Mouse (Mus musculus): ENCODE measurements around the gene Utp6.
"Not testable (repeated sequence)": the region's sequence is repeated elsewhere in the genome, so short reads cannot be mapped to it uniquely, and the experiment has no call there.

Gene Utp6

DNA sequence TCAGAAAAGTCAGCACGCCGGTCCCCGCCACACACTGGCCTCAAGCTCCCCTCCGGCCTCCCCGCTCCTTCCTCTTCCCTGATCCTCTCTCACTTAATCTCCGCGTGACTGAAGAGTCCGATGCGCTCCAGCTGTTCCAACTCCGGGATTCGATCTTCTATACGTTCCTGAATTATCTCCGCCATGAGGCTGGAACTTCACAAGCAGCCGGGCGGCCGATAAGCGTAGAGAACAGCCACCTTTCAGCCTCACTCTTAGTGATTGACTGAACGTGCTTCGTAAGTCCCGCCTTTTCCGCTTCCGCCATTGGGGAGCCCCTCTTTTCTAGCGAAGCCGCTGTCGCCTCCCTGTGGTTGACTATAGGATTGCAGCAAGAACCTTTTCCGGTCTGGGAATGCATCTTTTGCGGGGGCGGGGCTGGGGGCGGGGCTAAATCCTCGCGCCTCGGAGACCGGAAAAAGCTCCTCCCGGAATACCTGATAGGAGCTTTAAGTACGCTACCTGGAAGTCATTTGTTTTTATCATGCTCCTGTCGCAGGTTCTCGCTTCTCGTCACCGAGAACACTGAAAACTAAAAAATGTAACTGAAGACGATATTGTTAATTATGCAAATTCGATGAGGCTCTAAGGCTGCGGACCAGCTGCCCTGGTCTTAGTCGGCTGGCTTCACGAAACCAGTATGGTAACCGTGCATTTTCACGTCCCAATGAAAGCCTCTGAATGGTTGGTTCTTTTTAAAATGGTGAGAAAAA, at the start of gene Utp6:
TSS of gene Utp6 (minus strand) at position 266 of the 752 bp plus-strand sequence.
- peak; percentile 99 to 100 for DNase-seq (ENCODE audit: low spot score in 2 of 2)

DNA sequence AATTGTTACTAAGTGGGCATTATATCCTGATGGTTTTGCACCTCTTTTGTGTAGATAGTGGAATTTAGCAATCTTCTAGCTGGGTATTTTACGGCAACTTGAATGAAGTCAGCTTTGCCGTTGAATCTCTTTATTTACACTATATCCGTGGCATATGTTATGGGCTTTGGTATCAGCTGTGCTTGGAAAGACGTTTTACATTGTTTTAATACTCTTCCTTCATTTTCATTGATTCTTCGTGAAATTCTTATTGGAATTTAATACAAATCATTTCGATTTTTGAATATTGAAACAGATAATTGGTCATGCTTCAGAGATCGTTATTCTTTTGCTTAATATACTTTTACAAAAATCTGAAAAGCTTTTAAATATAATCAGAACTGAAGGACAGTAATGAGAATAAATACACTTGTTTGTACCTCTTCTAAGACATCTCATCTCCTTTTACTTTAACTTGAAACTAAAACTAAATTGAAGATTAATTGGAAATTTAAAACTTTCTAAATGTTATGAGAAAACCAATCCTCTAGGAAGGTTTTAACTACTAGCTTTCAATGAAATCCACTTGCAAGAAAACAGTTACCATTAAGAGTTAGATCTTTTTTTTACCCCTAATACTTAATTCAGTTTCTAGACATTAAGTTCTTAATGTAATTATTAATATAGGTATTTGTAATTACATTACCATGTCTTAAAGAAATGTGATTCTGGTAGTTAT, 32.2 kb upstream of the Utp6 start:
- no peak for DNase-seq (ENCODE audit: low spot score in 2 of 2)

DNA sequence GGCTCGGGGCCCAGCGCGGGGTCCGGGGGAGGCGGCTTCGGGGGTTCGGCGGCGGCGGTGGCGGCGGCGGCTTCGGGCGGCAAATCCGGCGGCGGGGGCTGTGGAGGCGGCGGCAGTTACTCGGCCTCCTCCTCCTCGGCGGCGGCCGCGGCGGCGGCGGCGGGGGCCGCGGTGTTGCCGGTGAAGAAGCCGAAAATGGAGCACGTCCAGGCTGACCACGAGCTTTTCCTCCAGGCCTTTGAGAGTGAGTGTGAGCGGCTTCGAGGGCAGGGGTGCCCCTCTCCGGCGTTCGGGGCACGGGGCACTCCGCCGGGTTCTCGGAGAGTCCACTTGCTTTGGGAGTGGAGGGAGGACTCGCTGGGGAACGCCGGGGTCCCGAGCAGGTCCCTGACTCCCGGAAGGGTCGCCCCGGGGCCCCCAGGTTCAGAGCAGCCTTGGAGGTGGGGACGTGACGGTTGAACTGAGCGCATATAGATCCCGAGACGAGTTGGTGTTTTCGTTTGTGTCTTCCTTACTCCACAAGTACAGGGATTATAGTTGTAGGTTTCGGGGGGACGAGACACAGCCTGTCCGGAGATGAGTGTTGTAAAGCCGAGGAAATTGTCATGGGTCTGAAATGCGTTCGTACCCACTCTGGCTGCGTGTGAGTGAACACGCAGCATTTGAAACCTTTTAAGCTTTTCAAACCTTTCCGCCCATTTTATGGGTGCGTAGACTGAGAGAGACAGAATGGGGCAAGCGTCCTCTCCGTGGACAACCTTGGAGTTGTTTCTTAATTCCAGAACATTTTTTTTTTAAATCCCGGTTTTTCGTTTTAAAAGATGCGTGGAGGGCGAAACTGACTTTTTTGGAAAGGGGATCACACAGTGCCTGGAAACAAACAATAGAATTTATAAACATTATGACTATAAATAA, 31.4 kb upstream of the Utp6 start:
- DNase-seq (ENCODE audit: low spot score in 2 of 2): peak in 1 of 2 experiments; percentile 24

DNA sequence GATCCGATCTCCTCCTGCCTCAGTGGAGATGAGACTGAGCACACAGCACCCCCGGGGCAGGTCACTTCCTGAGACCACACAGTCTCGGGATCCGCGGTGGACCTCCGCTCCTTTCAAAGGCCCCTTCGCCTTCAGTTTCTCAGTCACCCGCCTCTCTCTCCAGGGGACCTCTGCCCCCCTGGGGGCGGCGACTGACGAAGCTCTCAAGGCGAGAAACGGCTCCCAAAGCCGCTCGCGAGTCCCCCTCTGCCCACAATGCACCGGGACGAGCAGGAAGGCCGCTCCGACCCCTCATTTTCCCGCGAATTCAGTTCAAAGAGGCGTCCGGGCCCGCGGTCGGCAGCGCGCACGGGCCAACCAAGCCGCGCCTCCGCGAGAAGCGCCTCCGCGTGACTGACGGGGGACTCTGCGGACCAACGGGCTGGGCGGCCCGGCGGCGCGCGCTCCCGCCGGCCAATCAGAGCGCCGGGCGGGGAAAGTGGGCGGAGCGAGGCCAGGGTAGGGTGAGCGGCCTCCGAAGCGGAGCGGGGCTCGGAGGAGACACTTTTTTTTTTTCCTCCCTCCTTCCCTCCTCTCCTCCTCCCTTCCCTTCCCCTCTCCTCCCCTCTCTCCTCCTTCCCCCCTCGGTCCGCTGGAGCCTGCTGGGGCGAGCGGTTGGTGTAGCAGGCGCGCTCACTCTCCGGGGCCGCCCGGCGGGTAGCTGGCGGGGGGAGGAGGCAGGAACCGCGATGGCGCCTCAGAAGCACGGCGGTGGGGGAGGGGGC, 30.6 kb upstream of the Utp6 start, which contains the start of gene Suz12:
TSS of gene Suz12 (plus strand) at position 515 of the 764 bp plus-strand sequence.
- DNase-seq (ENCODE audit: low spot score in 2 of 2): peak; percentile 91 to 93

GRCm38 (mm10) chr11:79992035-79992591, 29.9 kb upstream of the Utp6 start:
- DNase-seq (ENCODE audit: low spot score in 2 of 2): no peak

DNA sequence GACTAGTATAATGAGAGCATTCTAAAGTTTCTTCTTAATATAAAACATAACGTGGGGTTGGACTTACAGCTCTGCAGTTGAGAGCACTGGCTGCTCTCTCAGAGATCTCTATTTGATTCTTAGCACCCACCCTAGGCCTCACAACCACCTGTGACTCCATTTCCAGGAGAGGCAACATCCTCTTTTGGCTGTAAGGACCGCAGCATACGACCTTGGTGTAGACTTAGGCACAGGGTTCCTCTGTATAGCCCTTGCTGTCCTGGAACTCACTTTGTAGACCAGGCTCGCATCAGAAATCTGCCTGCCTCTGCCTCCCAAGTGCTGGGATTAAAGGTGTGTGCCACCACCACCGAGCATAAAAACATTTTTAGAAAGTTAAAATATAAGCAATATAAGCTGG, 29.4 kb upstream of the Utp6 start:
- DNase-seq (ENCODE audit: low spot score in 2 of 2): no peak

DNA sequence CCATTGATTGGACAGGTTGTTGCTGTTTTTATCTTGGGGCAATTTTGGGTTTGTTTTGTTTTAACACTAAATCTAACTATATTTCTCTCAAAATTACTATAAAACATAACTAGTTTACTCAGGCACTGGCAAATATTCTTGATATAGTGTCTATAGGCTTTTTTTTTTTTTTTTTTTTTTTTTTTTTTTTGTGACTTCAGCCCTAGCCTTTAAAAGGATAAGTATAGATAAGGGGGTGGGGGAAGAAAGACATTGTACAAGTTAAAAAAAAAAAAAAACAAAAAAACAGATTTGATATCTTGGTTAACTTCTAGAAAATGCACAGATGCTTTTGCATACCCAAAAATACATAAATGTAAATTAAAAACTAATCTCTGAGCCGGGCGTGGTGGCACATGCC, 27.9 kb upstream of the Utp6 start:
- DNase-seq (ENCODE audit: low spot score in 2 of 2): no peak

DNA sequence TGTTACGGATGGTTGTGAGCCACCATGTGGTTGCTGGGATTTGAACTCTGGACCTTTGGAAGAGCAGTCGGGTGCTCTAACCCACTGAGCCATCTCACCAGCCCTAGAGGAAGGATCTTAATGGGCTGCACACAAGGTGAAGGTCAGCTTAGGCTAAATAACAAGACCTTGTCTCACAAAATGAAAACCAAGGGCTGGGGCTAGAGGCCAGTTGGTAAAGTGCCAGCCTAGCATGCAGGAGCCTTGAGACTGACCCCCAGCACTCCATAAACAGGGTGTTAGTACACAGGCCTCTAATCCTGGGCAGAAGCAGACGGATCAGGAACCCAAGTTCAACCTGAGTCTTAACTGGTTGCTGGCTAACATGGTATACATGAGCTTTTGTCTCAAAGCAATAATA, 25.7 kb upstream of the Utp6 start:
- DNase-seq (ENCODE audit: low spot score in 2 of 2): no peak

DNA sequence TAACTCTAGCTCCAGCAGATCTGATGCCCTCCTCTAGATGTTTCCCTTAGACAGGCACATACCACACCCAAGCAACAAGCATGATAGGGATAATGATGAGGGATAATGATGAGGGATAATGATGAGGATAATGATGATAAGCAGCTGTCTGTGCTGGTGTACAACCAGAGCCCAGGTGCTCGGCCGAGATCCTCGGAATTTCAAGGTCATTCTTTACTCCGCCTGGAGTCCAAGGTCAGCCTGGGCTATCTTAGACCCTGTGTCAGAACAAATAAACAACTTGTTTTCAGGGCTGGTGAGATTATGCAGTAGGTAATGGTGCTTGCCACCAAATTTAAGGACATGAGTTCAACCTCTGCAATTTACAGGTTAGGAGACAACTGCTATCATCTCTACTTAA, 24.7 kb upstream of the Utp6 start:
- DNase-seq (ENCODE audit: low spot score in 2 of 2): no peak

- not testable (repeated sequence) for DNase-seq (ENCODE audit: low spot score in 2 of 2)
These were observed 15.6 kb upstream of the Utp6 start for GRCm38 (mm10) chr11:79977747-79978146.

DNA sequence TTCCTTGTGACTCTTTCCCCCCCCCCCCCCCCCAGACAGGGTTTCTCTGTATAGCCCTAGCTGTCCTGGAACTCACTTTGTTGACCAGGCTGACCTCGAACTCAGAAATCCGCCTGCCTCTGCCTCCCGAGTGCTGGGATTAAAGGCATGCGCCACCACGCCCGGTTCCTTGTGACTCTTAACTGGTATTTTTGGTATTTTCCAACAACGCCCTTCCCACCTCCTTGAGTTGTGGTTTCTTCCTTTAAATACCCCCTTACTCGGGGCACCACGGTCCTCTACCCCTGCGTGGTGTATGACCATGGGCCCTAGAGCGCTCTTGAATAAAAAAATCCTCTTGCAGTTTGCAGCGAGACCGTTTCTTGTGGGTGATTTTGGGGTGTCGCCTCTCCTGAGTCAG, 14.9 kb upstream of the Utp6 start:
- not testable (repeated sequence) for DNase-seq (ENCODE audit: low spot score in 2 of 2)

GRCm38 (mm10) chr11:79976645-79977044, 14.5 kb upstream of the Utp6 start:
- DNase-seq (ENCODE audit: low spot score in 2 of 2): not testable (repeated sequence)

- DNase-seq (ENCODE audit: low spot score in 2 of 2): no peak
These were observed 14.0 kb upstream of the Utp6 start for GRCm38 (mm10) chr11:79976222-79976621.

DNA sequence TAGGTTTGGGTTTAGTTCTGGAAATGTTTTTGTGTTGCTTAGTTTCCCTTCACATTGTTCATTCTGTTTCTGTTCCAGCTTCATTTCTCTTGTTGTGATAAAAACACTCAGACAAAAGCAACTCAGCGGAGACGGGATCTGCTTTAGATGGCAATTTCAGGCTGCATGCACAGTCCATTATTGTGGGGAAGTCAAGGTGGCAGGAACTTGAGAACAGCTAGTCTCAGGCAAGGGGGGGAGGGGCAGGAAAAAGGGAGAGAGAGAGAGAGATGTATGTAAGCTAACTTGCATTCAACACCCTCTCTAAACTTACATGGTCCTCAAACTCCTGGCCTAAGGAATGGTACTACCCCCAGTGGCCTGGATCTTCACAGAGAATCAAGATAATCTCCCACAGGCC, 13.2 kb upstream of the Utp6 start:
- DNase-seq (ENCODE audit: low spot score in 2 of 2): no peak

DNA sequence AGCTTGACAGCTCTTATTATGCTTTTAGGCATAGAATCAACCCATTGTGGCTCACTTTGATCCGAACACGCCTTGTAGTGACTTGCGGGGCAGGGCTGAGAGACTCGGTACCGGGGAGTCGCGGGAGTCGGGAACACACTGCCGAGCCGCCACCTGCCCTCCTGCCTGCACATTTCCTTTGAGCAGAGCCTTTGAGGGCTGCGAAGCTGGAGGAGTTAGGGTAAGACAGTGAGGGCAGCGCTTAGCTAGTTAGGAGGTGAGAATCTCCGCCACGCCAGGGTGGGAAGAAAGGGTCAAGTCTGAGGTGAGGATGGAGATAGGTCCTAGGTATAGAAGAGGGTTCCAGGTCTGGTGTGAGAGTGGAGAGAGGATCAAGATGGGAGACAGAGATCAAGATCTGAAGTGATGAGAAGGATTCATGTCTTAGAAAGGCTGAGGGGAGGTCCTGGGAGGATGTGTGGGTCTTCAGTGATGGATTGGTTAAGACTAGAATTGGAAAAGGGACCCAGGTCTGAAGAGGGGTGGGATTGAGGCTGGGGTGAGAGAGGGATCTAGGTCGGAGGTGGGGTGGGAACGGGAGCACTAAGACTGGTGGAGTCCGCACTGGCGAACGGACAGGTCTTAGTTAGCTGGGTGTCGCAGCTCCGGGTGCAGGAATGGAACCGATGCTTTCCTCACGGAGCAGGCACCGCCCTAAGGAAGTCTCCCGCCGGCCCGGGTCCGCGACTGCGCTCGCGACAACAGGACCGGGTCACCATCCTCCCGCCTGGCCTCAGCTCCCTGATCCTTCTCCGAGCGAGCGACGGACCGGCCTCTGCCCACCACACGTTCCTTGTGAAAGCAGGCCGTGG, 11.7 kb upstream of the Utp6 start:
- peak; percentile 17 to 37 for DNase-seq (ENCODE audit: low spot score in 2 of 2)

- no peak for DNase-seq (ENCODE audit: low spot score in 2 of 2)
These were observed 10.9 kb upstream of the Utp6 start for GRCm38 (mm10) chr11:79973133-79973532.

DNA sequence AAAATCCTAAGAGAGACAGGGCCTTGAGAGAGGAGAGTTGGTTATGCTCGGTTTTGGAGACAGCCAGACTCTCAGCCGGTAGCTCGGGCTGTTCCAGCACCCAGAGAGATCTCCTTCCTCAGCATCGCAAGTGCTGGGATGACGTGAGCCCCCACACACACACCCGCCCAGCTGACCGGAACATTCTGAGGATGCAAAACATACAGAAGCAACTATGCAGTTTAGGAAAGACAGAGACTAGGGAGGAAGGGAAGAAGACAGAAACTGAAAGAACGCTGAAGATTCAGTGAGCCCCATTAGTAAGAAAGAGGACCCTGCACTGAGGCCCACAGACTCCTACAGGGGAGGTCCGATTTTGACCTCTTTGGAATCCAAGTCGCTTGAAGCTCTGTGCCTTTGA, 5.6 kb upstream of the Utp6 start:
- DNase-seq (ENCODE audit: low spot score in 2 of 2): no peak

DNA sequence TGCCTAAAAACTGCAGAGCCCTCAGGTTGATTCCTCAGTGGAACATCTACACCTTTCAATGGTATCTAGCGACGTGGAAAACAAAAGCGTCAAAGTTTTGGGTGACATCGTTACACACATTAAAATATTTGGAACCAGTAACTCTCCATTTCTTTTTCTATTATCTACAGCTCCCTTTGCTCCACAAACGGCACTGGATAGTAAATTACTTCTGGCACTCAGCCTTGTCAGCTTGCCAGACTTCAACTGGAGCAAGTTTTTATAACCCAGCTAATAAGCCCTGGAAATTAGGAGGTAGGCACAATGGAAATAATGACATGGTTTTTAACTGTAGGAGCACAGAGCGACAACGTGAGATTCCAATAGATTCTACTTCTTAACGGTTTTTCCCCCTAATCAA, 3.7 kb upstream of the Utp6 start:
- DNase-seq (ENCODE audit: low spot score in 2 of 2): peak; percentile 24 to 29

DNA sequence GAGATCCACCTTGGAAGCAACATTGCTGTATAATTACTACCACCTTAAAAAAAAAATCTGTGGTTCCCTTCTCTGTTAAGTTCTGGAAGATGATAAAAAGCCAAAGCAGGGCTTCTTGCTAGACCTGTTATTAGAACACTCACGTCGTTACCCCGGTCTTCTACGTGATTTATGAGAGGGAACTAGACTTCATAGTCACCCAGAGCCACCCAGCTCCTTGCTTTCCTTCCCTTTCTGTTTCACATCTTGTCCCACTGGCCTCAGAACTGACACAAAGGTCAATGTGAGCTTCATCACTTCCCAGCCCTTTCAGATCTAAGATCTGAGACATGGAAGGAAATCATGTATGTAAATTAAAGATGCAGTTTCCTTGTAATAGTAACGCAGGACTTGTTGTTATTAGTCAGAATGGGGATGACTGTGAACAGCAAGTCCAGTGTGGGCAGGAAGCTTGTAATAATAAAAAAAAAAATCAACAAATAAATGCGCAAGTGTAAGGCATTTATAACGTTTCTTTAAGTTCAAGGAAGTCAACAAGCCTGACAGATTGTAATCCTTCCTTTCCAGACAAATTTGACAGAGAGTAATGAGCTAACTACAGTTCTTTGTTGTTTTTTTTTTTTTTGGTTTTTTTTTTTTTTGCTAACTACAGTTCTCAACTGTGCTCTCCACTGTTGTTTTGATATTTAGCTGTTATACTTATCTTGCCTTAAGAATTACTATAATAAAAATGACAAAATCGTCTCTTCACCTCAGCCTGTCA, 1.2 kb upstream of the Utp6 start:
- DNase-seq (ENCODE audit: low spot score in 2 of 2): no peak

GRCm38 (mm10) chr11:79962877-79963183, 640 bp upstream of the Utp6 start:
- no peak for DNase-seq (ENCODE audit: low spot score in 2 of 2)
